Mouse (Mus musculus) midbrain, embryonic 14.5 days (tissue): Measurements from ENCODE around the gene Gal3st2b. TPM values are rescaled to one million over a fixed set of nuclear protein-coding genes. Genes with fewer than 3 reads are reported as not detected.
"Not testable (repeated sequence)": the region's sequence is repeated elsewhere in the genome, so short reads cannot be mapped to it uniquely, and the experiment has no call there.

Experiments
- ATAC-seq: fragments of 200-750 bp; cut with Nextera tagmentation; 2 replicates; pipeline ENCODE4 v1.8.0; 2017; ENCODE audit warnings: moderate number of reproducible peaks, moderate library complexity; ENCODE audit not compliant: low FRiP score, low TSS enrichment
- DNase-seq: peaks from one replicate; pipeline ENCODE4 v3.0.0-alpha.2; 2015
- H3K27ac ChIP-seq: fragments of 300-500 bp; sonication (generic); replicated peaks from 2 replicates; pipeline ENCODE4 v1.5.1; 2014; ENCODE audit warnings: mild to moderate bottlenecking, low read depth, low read length, moderate library complexity
- H3K27me3 ChIP-seq: fragments of 300-500 bp; sonication (generic); 2 replicates; pipeline ENCODE4 v1.6.1; 2014; ENCODE audit warnings: low read length, control low read depth, mixed read lengths; ENCODE audit not compliant: control insufficient read depth, insufficient read depth
- H3K36me3 ChIP-seq: fragments of 300-500 bp; sonication (generic); 2 replicates; pipeline ENCODE4 v1.6.1; 2014; ENCODE audit warnings: low read length, control low read depth; ENCODE audit not compliant: control insufficient read depth, insufficient read depth
- H3K4me1 ChIP-seq: fragments of 300-500 bp; sonication (generic); 2 replicates; pipeline ENCODE4 v1.6.1; 2014; ENCODE audit warnings: mild to moderate bottlenecking, antibody characterized with exemption, low read length, control low read depth; ENCODE audit not compliant: control insufficient read depth, insufficient read depth
- H3K4me2 ChIP-seq: fragments of 300-500 bp; sonication (generic); 2 replicates; pipeline ENCODE4 v1.6.1; 2014; ENCODE audit warnings: mild to moderate bottlenecking, low read length, moderate library complexity
- H3K4me3 ChIP-seq: fragments of 300-500 bp; sonication (generic); replicated peaks from 2 replicates; pipeline ENCODE4 v1.5.1; 2014; ENCODE audit warnings: low read depth, low read length
- H3K9ac ChIP-seq: fragments of 300-500 bp; sonication (generic); replicated peaks from 2 replicates; pipeline ENCODE4 v1.6.1; 2014; ENCODE audit warnings: mild to moderate bottlenecking, low read length, moderate library complexity
- H3K9me3 ChIP-seq: fragments of 300-500 bp; sonication (generic); 2 replicates; pipeline ENCODE4 v1.6.1; 2016; ENCODE audit warnings: low read length, control low read depth, mixed read lengths; ENCODE audit not compliant: control insufficient read depth
- WGBS: fragments of 180-500 bp; shearing (Covaris S2); extraction: QIAGEN DNeasy Blood & Tissue Kit; methylation state at CpG from one replicate; pipeline ENCODE4 v1.1.7; 2014; 5-methylcytosine and 5-hydroxymethylcytosine counted together
- polyA plus RNA-seq: library from polyadenylated mRNA; unstranded; fragments of >200 nt; fragmentation: Nextera tagmentation; extraction: Ambion mirVana; gene quantifications from 2 replicates; pipeline ENCODE4 v1.2.1, GENCODE M21; 2014

Gene Gal3st2b
- polyA plus RNA-seq, 1 experiment from 2014 or later: not detected

GRCm38 (mm10) chr1:93911877-93912276 lies 6.2 kb upstream of the Gal3st2b start:
- H3K36me3 ChIP-seq, ATAC-seq, H3K4me1 ChIP-seq, H3K4me2 ChIP-seq, H3K9ac ChIP-seq, H3K27me3 ChIP-seq, H3K27ac ChIP-seq, H3K4me3 ChIP-seq, DNase-seq, H3K9me3 ChIP-seq: not testable (repeated sequence)
- no CpG with 5 or more reads among the region's 2 CpGs for WGBS

- H3K36me3 ChIP-seq, H3K9ac ChIP-seq, H3K27me3 ChIP-seq, H3K4me3 ChIP-seq, H3K9me3 ChIP-seq, H3K4me2 ChIP-seq, H3K27ac ChIP-seq, ATAC-seq, DNase-seq, H3K4me1 ChIP-seq: not testable (repeated sequence)
- WGBS: 89% methylated on average over 3 of the region's 3 CpGs
These were observed 951 bp upstream of the Gal3st2b start for GRCm38 (mm10) chr1:93917160-93917559.

GRCm38 (mm10) chr1:93918775-93919174 lies 664 bp downstream of the Gal3st2b start:
- not testable (repeated sequence) for H3K4me3 ChIP-seq, ATAC-seq, H3K27me3 ChIP-seq, H3K36me3 ChIP-seq, H3K9me3 ChIP-seq, DNase-seq, H3K4me1 ChIP-seq, H3K27ac ChIP-seq, H3K9ac ChIP-seq, H3K4me2 ChIP-seq
- WGBS: 78% methylated on average over 1 of the region's 1 CpGs

GRCm38 (mm10) chr1:93919321-93919720 lies 1.2 kb downstream of the Gal3st2b start:
- not testable (repeated sequence) for H3K27me3 ChIP-seq, H3K36me3 ChIP-seq, H3K9me3 ChIP-seq, H3K9ac ChIP-seq, H3K27ac ChIP-seq, ATAC-seq, H3K4me1 ChIP-seq, H3K4me2 ChIP-seq, H3K4me3 ChIP-seq, DNase-seq
- WGBS: 74% methylated on average over 3 of the region's 3 CpGs

GRCm38 (mm10) chr1:93922609-93923008 lies 4.5 kb downstream of the Gal3st2b start:
- not testable (repeated sequence) for H3K4me3 ChIP-seq, ATAC-seq, H3K4me1 ChIP-seq, H3K9ac ChIP-seq, DNase-seq, H3K36me3 ChIP-seq, H3K27ac ChIP-seq, H3K27me3 ChIP-seq, H3K4me2 ChIP-seq, H3K9me3 ChIP-seq
- WGBS: 87% methylated on average over 3 of the region's 3 CpGs

- not testable (repeated sequence) for H3K4me1 ChIP-seq, H3K4me2 ChIP-seq, H3K9me3 ChIP-seq, H3K4me3 ChIP-seq, ATAC-seq, H3K27me3 ChIP-seq, H3K9ac ChIP-seq, H3K36me3 ChIP-seq, H3K27ac ChIP-seq, DNase-seq
- 77% methylated on average over 2 of the region's 2 CpGs for WGBS
These were observed 5.0 kb downstream of the Gal3st2b start for GRCm38 (mm10) chr1:93923098-93923497.

- H3K4me1 ChIP-seq, H3K36me3 ChIP-seq, H3K9me3 ChIP-seq, DNase-seq, H3K4me3 ChIP-seq, H3K4me2 ChIP-seq, H3K27ac ChIP-seq, ATAC-seq, H3K9ac ChIP-seq, H3K27me3 ChIP-seq: not testable (repeated sequence)
- WGBS: 96% methylated on average over 1 of the region's 1 CpGs
These were observed 17.3 kb downstream of the Gal3st2b start for GRCm38 (mm10) chr1:93935378-93935777.

- not testable (repeated sequence) for H3K9me3 ChIP-seq, H3K4me2 ChIP-seq, ATAC-seq
These were observed 19.7 kb downstream of the Gal3st2b start for GRCm38 (mm10) chr1:93937807-93938206.

GRCm38 (mm10) chr1:93938415-93938814 lies 20.3 kb downstream of the Gal3st2b start:
- H3K4me1 ChIP-seq, H3K27me3 ChIP-seq, H3K9me3 ChIP-seq, H3K27ac ChIP-seq, DNase-seq, H3K36me3 ChIP-seq, H3K4me2 ChIP-seq, H3K4me3 ChIP-seq, H3K9ac ChIP-seq, ATAC-seq: not testable (repeated sequence)
- WGBS: 88% methylated on average over 7 of the region's 7 CpGs

More at GRCm38 (mm10) chr1:93937807-93938206, 19.7 kb downstream of the Gal3st2b start:
- 67% methylated on average over 1 of the region's 1 CpGs for WGBS
- H3K4me1 ChIP-seq, H3K9ac ChIP-seq, DNase-seq, H3K27me3 ChIP-seq, H3K27ac ChIP-seq, H3K36me3 ChIP-seq, H3K4me3 ChIP-seq: not testable (repeated sequence)
